Mouse (Mus musculus) E14TG2a.4 (cell line): ENCODE measurements around the gene Abraxas1.

Experiments
- H3K27me3 ChIP-seq: 2 replicates; pipeline ENCODE4 v1.6.1; 2014; ENCODE audit warnings: low read length, control low read depth; ENCODE audit not compliant: insufficient read depth
- H3K36me3 ChIP-seq: 2 replicates; pipeline ENCODE4 v1.6.1; 2014; ENCODE audit warnings: low read length, control low read depth; ENCODE audit not compliant: insufficient read depth
- H3K4me1 ChIP-seq: replicated peaks from 2 replicates; pipeline ENCODE4 v1.6.1; 2014; ENCODE audit warnings: low read depth, low read length, control low read depth
- H3K4me3 ChIP-seq: replicated peaks from 2 replicates; pipeline ENCODE4 v1.5.1; 2014; ENCODE audit warnings: mild to moderate bottlenecking, low read length
- H3K9me3 ChIP-seq: 2 replicates; pipeline ENCODE4 v1.6.1; 2014; ENCODE audit warnings: low read length, control low read depth
- CTCF ChIP-seq: conservative IDR thresholded peaks from 2 replicates; pipeline ENCODE4 v1.5.1; 2014; ENCODE audit warnings: low read length
- NANOG ChIP-seq: IDR thresholded peaks from 2 replicates; pipeline ENCODE4 v1.6.1; 2014; ENCODE audit warnings: borderline replicate concordance, low read length, mixed read lengths
- POU5F1 ChIP-seq: IDR thresholded peaks from 2 replicates; pipeline ENCODE4 v1.6.1; 2014; ENCODE audit warnings: low read length, borderline replicate concordance

Gene Abraxas1

GRCm38 (mm10) chr5:100820483-100821184, at the start of gene Abraxas1:
TSS of gene Abraxas1 (minus strand) at chr5:100820965.
- peaks cover 25% of the 10 kb centered on the region for H3K4me1 ChIP-seq
- no peak for TF ChIP-seq NANOG
- no peak for TF ChIP-seq POU5F1
- TF ChIP-seq CTCF: no peak
- H3K27me3 ChIP-seq: no peaks in the 10 kb centered on the region
- no peaks in the 10 kb centered on the region for H3K9me3 ChIP-seq
- peaks cover 32% of the 10 kb centered on the region for H3K36me3 ChIP-seq
- H3K4me3 ChIP-seq: peak within 1 kb of the TSS; percentile 95

DNA sequence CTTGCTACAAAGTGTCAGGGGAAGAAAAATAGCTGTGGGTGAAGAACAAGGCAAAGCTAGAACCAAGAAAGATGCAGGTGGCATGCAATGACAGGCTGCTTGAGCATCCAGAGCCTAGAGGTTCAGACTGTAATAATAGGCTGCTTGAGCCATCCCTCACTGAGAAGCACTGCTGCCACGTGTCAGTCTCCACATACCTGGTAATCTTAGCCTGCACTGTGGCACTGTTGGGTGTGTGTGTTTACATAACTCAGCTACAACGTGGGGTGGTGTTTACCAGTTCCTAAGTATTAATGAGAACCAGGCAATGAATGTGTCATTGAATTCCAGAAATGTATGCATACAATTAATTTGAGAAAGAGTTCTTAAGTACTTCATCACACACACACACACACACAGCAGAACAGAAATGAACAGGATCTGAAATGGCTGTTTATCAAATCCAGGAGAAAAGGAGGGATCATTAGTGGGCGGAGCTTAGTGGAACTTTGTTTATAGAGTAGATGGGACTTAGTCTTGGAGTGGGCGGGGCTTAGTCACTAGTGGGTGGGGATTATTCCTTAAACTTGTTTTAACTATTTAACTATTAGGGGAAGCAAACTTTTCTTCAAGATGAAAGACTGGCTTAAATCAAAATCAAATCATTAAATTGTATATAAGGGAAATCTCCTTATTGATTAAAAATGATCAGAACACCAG, 48.6 kb upstream of the Abraxas1 start:
- TF ChIP-seq CTCF (no peak), POU5F1 (no peak), NANOG (no peak)
- no peaks in the 10 kb centered on the region for H3K27me3 ChIP-seq
- H3K9me3 ChIP-seq: peaks cover 4% of the 10 kb centered on the region; the same call in 1 of the 2 replicates
- no peaks in the 10 kb centered on the region for H3K36me3 ChIP-seq
- H3K4me3 ChIP-seq: no peak overlapping the region
- H3K4me1 ChIP-seq: peaks cover 3% of the 10 kb centered on the region; the same call in 1 of the 2 replicates

DNA sequence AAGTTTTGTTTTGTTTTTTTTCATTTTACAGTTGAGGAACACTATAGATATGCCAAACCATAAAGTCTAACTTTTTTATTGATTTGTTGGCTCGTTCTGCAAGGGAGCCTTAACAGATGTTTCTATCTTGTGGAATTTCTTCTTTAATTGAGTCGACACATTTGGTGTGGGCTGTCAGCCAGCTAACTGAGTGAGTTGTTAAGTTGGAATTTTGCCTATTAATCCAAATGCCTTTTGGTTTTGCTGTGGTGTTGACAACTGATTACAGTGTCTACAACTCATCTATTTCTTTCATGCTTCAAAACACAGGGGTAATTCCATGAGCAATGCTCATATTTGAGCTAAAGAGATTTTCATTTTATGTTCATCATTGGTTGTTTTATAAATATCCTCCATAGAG, 45.4 kb upstream of the Abraxas1 start:
- no peak for TF ChIP-seq NANOG
- TF ChIP-seq POU5F1: no peak
- no peak for TF ChIP-seq CTCF
- H3K27me3 ChIP-seq: no peaks in the 10 kb centered on the region
- peaks cover 4% of the 10 kb centered on the region; the same call in 1 of the 2 replicates for H3K9me3 ChIP-seq
- no peak overlapping the region for H3K4me3 ChIP-seq
- no peaks in the 10 kb centered on the region for H3K36me3 ChIP-seq
- peaks cover 30% of the 10 kb centered on the region for H3K4me1 ChIP-seq

GRCm38 (mm10) chr5:100864438-100864837, 43.7 kb upstream of the Abraxas1 start:
- H3K4me1 ChIP-seq: peaks cover 36% of the 10 kb centered on the region
- H3K4me3 ChIP-seq: no peak overlapping the region
- no peaks in the 10 kb centered on the region for H3K9me3 ChIP-seq
- no peaks in the 10 kb centered on the region for H3K27me3 ChIP-seq
- no peak for TF ChIP-seq CTCF
- TF ChIP-seq NANOG: no peak
- TF ChIP-seq POU5F1: no peak
- no peaks in the 10 kb centered on the region for H3K36me3 ChIP-seq

DNA sequence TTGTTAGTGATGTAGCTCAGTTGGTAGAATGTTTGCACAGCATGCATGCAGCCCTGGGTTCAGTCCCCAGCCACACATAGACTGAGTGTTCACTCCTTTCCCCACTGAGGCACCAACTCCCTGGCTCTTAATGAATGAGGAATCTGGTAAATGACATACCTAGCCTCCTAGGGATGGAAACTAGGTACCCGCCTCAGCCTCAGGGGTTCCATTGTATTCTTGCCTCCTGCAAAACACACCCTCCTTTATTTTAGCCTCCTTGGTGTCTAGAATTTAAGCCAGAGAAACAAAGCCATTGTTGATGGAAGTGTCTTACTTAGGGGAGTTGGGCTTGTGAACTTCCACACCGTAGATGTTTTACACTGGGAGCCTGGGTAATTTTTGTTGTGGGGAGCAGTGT, 42.3 kb upstream of the Abraxas1 start:
- H3K4me1 ChIP-seq: peaks cover 36% of the 10 kb centered on the region
- no peaks in the 10 kb centered on the region for H3K27me3 ChIP-seq
- no peaks in the 10 kb centered on the region for H3K9me3 ChIP-seq
- no peak for TF ChIP-seq CTCF
- no peak for TF ChIP-seq NANOG
- no peak for TF ChIP-seq POU5F1
- H3K4me3 ChIP-seq: no peak overlapping the region
- H3K36me3 ChIP-seq: no peaks in the 10 kb centered on the region

DNA sequence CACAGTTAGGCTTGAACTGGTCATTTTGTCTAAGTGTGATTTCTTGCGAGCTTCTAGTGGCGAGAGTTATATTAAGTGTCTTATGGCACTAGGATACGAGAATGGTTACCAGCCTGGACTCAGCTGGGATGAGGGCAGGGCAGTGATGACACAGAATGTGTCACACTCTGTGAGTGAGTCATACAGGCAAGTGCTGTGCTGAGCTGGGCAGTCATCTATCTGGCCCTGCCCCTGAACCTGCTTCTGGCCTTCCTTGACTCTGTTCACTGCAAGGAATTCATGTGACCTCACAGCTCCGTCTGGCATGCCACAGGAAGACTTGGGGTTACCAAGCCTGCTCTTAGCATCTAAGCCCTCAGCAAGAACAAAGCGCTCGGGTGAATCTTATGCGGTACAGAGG, 41.0 kb upstream of the Abraxas1 start:
- no peak for TF ChIP-seq POU5F1
- no peak for TF ChIP-seq NANOG
- TF ChIP-seq CTCF: no peak
- H3K9me3 ChIP-seq: no peaks in the 10 kb centered on the region
- H3K27me3 ChIP-seq: no peaks in the 10 kb centered on the region
- no peaks in the 10 kb centered on the region for H3K36me3 ChIP-seq
- H3K4me3 ChIP-seq: no peak overlapping the region
- H3K4me1 ChIP-seq: peaks cover 36% of the 10 kb centered on the region

GRCm38 (mm10) chr5:100861140-100861539, 40.4 kb upstream of the Abraxas1 start:
- Histone ChIP-seq H3K9me3 (no peaks in the 10 kb centered on the region), H3K4me1 (peaks cover 36% of the 10 kb centered on the region), H3K36me3 (no peaks in the 10 kb centered on the region), H3K27me3 (no peaks in the 10 kb centered on the region), H3K4me3 (no peak overlapping the region)
- TF ChIP-seq NANOG (no peak), POU5F1 (no peak)

GRCm38 (mm10) chr5:100860417-100861053, 39.8 kb upstream of the Abraxas1 start:
- Histone ChIP-seq H3K4me1 (peaks cover 36% of the 10 kb centered on the region), H3K36me3 (no peaks in the 10 kb centered on the region), H3K4me3 (no peak overlapping the region), H3K9me3 (no peaks in the 10 kb centered on the region), H3K27me3 (no peaks in the 10 kb centered on the region)
- TF ChIP-seq CTCF (no peak), NANOG (no peak), POU5F1 (no peak)

GRCm38 (mm10) chr5:100856552-100856951, 35.8 kb upstream of the Abraxas1 start:
- TF ChIP-seq NANOG: no peak
- no peak for TF ChIP-seq POU5F1
- no peak for TF ChIP-seq CTCF
- Histone ChIP-seq H3K9me3 (no peaks in the 10 kb centered on the region), H3K27me3 (no peaks in the 10 kb centered on the region), H3K4me3 (no peak overlapping the region), H3K4me1 (peaks cover 8% of the 10 kb centered on the region), H3K36me3 (no peaks in the 10 kb centered on the region)
